Mouse (Mus musculus) adrenal gland, postnatal 14 days (tissue): Measurements from ENCODE around the gene Ddx18. TPM values are rescaled to one million over a fixed set of nuclear protein-coding genes. Genes with fewer than 3 reads are reported as not detected.
A peak's percentile ranks its signal among the peaks of the same experiment; 100 is the strongest.

Experiments
- DNase-seq: peaks from one replicate; pipeline ENCODE4 v3.0.0; 2021; ENCODE audit warnings: mixed read lengths
- total RNA-seq: library from RNA; stranded (reverse); gene quantifications from 2 replicates; pipeline ENCODE4 v1.2.3, GENCODE M21; 2021

Gene Ddx18
- total RNA-seq, 1 experiment from 2014 or later = 35.4 TPM

DNA sequence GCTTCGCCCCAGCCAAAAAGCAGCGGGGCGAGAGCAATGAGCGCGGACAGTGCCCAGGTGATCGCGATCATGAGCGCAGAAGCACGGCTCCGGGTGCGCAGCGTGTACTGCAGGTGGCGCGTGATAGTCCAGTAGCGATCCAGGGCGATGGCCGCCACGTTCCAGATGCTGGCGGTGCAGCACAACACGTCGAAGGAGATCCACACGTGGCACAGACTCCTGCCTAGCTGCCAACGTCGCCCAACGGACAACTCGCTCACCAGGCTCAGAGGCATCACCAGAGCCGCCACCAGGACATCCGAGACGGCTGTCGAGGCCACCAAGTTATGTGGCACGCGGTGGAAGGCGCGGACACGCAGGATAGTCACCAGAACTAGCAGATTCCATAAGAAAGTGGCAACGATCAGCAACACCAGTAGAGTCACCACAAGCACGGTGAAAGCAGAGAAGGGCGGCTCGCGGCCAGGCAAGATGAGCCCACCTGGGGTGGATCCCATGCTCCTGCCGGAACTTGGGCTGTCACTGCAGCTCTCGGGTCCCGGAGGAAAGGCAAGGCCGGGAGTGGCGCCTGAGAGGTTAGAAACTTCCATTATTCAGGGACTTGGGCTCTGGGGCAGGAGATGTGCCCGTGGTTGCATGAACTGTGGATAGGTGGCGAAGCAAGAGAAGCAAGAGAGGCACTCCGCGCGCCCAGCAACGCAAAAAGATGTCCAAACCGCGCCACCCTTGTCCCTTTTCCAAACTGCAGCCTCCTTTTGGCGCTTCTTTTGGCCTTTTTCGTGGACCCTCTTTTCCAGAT is 40.0 kb downstream of the Ddx18 start:
- peak; percentile 7 for DNase-seq

DNA sequence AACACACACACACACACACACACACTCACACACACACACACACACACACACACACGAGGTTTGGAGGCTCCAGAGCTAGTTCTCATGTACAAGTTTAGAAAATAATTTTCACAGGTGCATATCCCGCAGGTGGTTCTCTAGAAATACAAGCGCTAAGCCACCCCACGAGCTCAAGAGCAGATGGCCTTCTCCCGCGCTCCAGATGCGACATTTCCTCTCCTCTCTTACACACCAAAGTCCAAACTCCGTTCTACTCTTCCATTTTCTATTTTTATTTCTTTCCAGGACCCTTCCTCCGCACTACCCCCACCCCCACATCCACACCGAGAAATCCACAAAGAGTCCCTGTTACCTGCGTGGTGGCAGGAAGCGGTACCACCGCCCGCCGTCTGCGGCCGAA is 40.7 kb downstream of the Ddx18 start:
- no peak for DNase-seq

DNA sequence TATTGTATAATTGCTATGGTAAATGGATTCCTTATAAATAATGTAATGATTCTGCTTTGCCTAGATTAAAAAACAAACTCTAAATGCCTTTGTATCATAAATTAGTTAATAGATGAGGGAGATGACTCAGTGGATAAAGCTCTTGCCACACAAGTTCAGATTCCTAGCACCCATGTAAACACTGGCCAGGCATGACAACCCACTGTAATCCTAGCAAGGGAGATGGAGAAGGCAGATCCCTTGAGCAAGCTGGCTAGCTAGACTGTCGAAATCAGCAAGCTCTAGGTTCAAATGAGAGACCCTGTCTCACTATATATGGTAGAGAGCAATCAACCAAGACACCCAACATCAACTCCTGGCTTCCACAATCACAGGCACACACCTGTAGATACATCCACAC is 49.2 kb downstream of the Ddx18 start:
- DNase-seq = no peak

DNA sequence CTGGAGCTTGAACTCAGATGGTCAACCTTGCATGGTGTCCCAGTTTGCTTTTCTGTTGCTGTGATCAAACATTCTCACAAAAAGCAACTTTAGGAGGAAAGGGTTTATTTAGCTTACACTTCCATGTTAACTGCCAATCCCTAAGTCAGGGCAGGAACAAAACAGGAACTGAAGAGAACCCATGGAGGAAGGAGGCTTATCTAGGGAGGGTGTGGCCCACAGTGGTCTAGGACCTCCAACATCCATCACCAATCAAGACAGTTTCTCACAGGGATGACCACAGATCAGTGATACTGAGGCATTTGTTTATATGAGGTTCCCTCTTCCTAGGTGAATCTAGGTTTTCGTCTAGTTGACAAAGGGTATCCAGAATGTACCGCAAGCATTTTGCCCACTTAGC is 55.8 kb downstream of the Ddx18 start:
- DNase-seq = no peak

DNA sequence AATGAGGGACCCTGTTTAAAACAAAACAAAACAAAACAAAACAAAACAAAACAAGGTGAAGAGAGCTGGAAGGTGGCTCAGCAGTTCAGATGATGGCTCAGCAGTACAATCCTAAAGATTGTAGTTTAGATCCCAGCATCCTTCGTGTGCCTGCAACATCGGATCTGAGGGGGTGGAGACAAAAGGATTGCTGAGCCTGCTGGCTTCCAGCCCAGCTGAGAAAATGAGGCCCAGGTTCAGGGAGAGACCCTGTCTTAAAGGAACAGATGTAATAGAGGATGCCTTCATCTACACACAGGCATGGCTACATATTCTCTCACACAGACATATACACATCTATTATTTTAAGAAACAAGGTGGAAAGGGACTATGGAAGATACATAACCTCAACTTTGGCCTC is 56.6 kb downstream of the Ddx18 start:
- DNase-seq = no peak

DNA sequence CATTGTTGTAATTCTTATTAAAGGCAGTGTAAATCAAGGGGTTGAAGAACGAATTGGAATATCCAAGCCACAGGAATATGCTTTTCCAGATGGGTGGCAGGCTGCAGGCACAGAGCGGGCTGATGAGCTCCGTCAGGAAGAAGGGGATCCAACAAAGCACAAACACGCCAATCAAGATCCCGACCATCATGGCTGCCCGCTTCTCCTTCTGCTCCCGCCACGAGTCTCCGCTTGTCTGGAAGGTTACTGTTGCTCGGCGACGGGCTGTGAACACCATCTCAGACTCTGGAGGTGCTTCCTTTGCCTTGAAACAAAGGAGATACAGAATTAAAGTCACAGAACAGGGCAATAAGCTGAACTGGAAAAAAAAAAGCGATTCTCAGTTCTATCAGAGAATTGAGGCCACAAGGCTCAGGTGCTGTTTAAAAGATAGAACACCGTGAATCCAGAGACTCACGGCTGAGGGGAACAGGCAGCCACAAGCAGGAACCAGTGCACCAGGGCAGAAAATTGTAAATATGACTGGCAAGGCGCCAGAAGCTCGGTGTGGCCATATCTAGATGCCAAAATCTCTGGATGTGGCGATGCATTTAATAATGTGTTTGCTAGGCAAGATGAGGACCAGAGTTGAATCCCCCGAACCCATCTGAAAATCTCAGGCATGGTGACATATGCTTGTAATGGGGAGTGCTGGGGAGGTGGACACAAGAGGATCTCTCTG is 57.2 kb downstream of the Ddx18 start:
- DNase-seq = no peak

DNA sequence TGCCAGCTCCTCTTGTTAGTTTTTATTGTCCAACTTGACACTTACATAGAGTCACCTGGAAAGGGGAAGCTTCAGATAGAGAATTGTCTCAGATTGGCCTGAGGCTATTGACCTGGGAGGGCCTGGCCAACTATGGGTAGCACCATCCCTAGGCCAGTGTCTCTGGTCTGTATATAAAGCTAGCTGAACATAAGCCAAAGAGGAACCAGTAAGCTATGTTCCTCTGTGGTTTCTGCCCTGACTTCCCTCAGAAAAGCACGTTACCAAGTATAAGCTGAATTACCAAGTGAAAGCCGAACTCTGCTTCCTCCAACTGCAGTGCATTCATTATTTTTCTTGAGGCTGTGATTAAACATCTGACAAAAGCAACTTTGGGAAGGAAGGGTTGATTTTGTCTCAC is 59.1 kb downstream of the Ddx18 start:
- no peak for DNase-seq

Other genes starting within 250 kb of the Ddx18 start
- gene Insig2, start 235.4 kb downstream of the Ddx18 start, total RNA-seq = 49.2 and 57.3 TPM in 2 replicates
- 21.5 and 24.6 TPM in 2 replicates for gene Ccdc93, start 136.9 kb downstream of the Ddx18 start, total RNA-seq
- gene Htr5b, start 39.5 kb downstream of the Ddx18 start, total RNA-seq = not detected in 2 replicates